17 mouse cellular contexts compared by ENCODE assay signal in genomic region chr11:10728818-10729549, GRCm38 (mm10).
DNase-seq lines count a peak whose midpoint lies in the region; ATAC-seq and TF ChIP-seq lines count a peak whose summit lies in the region.
"Had no signal": no experiment of that assay in that cellular context is flagged by ENCODE, and none has a peak within 500 bp of the region (broad histone marks: within the 10 kb centered on the region; RNA-seq: fewer than 3 reads in every experiment).

No protein-coding gene starts in this region.

- H3K4me3 ChIP-seq in forebrain, embryonic 11.5 days (ENCODE audit: low read depth, low read length): no peak overlapping the region
- H3K4me3 ChIP-seq in forebrain, embryonic 12.5 days (replicated peaks): no peak overlapping the region
- H3K4me3 ChIP-seq in kidney, postnatal 0 days (replicated peaks; ENCODE audit: low read depth, low read length): no peak overlapping the region
- H3K4me3 ChIP-seq: hindbrain, embryonic 13.5 days; left cerebral cortex, adult 2 months; limb, embryonic 13.5 days; neural tube, embryonic 13.5 days had no signal

- peak; percentile 63 for ATAC-seq in forebrain, embryonic 11.5 days (replicated peaks; ENCODE audit: low FRiP score)
- no peak for ATAC-seq in forebrain, embryonic 12.5 days (ENCODE audit: low FRiP score)
- no peak for ATAC-seq in kidney, postnatal 0 days (replicated peaks; ENCODE audit: low FRiP score, low read depth)
- ATAC-seq in megakaryocyte-erythroid progenitor cell, adult 5-6 weeks (replicated peaks; ENCODE audit: low FRiP score, low TSS enrichment, poor library complexity, severe bottlenecking): peak; percentile 90
- ATAC-seq: midbrain, embryonic 16.5 days had no signal

- H3K9me3 ChIP-seq in forebrain, embryonic 11.5 days (ENCODE audit: control insufficient read depth, low read length): no peaks in the 10 kb centered on the region
- H3K9me3 ChIP-seq in forebrain, embryonic 12.5 days: no peaks in the 10 kb centered on the region
- H3K9me3 ChIP-seq in kidney, postnatal 0 days (replicated peaks; ENCODE audit: low read length): no peaks in the 10 kb centered on the region
- H3K9me3 ChIP-seq: hindbrain, embryonic 13.5 days; limb, embryonic 13.5 days; neural tube, embryonic 13.5 days had no signal

- H3K9ac ChIP-seq in forebrain, embryonic 11.5 days (ENCODE audit: low read length): no peak overlapping the region
- H3K9ac ChIP-seq in forebrain, embryonic 12.5 days: no peak overlapping the region
- H3K9ac ChIP-seq in kidney, postnatal 0 days (ENCODE audit: low read depth, low read length): no peak overlapping the region
- H3K9ac ChIP-seq: hindbrain, embryonic 13.5 days; limb, embryonic 13.5 days; neural tube, embryonic 13.5 days had no signal

- TF ChIP-seq CTCF in kidney, postnatal 0 days (IDR thresholded peaks at IDR 0.05; ENCODE audit: low read depth): no peak

- no peak overlapping the region for H3K27ac ChIP-seq in forebrain, embryonic 11.5 days (ENCODE audit: low read depth, low read length)
- no peak overlapping the region for H3K27ac ChIP-seq in forebrain, embryonic 12.5 days
- H3K27ac ChIP-seq in kidney, postnatal 0 days: no peak overlapping the region
- H3K27ac ChIP-seq: hindbrain, embryonic 13.5 days; left cerebral cortex, adult 2 months; limb, embryonic 13.5 days; neural tube, embryonic 13.5 days had no signal

- H3K4me2 ChIP-seq in forebrain, embryonic 11.5 days (ENCODE audit: low read depth, low read length, severe bottlenecking): no peak overlapping the region
- no peak overlapping the region for H3K4me2 ChIP-seq in forebrain, embryonic 12.5 days
- no peak overlapping the region for H3K4me2 ChIP-seq in kidney, postnatal 0 days (ENCODE audit: low read length)
- H3K4me2 ChIP-seq: hindbrain, embryonic 13.5 days; limb, embryonic 13.5 days; neural tube, embryonic 13.5 days had no signal

- H3K27me3 ChIP-seq in forebrain, embryonic 11.5 days (ENCODE audit: control insufficient read depth, insufficient read depth, low read length): no peaks in the 10 kb centered on the region
- H3K27me3 ChIP-seq in forebrain, embryonic 12.5 days: no peaks in the 10 kb centered on the region
- no peaks in the 10 kb centered on the region for H3K27me3 ChIP-seq in kidney, postnatal 0 days (ENCODE audit: insufficient read depth, low read length)
- H3K27me3 ChIP-seq: hindbrain, embryonic 13.5 days; limb, embryonic 13.5 days; neural tube, embryonic 13.5 days had no signal

- DNase-seq in forebrain, embryonic 11.5 days (ENCODE audit: low spot score): no peak
- DNase-seq in kidney, postnatal 0 days (ENCODE audit: low spot score): peak; percentile 33
- DNase-seq in kidney, postnatal 14 days: no peak
- peak; percentile 30 for DNase-seq in fat pad, adult 2 months (ENCODE audit: extremely low read depth, low read depth, low spot score)
- no peak for DNase-seq in gastrocnemius, adult 8-10 months (ENCODE audit: low spot score in 2 of 2)
- DNase-seq in lung, postnatal 14 days: no peak
- DNase-seq: cerebellum, postnatal 14 days; kidney, adult 18-20 months; lung, postnatal 36 days; thymus, adult 18-20 months had no signal

- H3K4me1 ChIP-seq in forebrain, embryonic 11.5 days (replicated peaks; ENCODE audit: control insufficient read depth, insufficient read depth, low read length): no peaks in the 10 kb centered on the region
- H3K4me1 ChIP-seq in forebrain, embryonic 12.5 days: no peaks in the 10 kb centered on the region
- H3K4me1 ChIP-seq in kidney, postnatal 0 days (replicated peaks; ENCODE audit: insufficient read depth, low read length): no peaks in the 10 kb centered on the region
- H3K4me1 ChIP-seq: hindbrain, embryonic 13.5 days; limb, embryonic 13.5 days; neural tube, embryonic 13.5 days had no signal

- no peaks in the 10 kb centered on the region for H3K36me3 ChIP-seq in forebrain, embryonic 11.5 days (ENCODE audit: control insufficient read depth, insufficient read depth, low read length)
- H3K36me3 ChIP-seq in forebrain, embryonic 12.5 days (replicated peaks): no peaks in the 10 kb centered on the region
- H3K36me3 ChIP-seq in kidney, postnatal 0 days (ENCODE audit: insufficient read depth, low read length): no peaks in the 10 kb centered on the region
- H3K36me3 ChIP-seq: hindbrain, embryonic 13.5 days; limb, embryonic 13.5 days; neural tube, embryonic 13.5 days had no signal

- WGBS in forebrain, embryonic 11.5 days: 91% methylated on average over 8 of the region's 8 CpGs
- 89% methylated on average over 8 of the region's 8 CpGs for WGBS in forebrain, embryonic 12.5 days
- WGBS in kidney, postnatal 0 days: 40% methylated on average over 8 of the region's 8 CpGs

Comparison
In these comparisons a context has a peak if more than half of its experiments do, and no peak if none do; other contexts are left out.
1. ATAC-seq: peak in forebrain, embryonic 11.5 days (single experiment) and megakaryocyte-erythroid progenitor cell, adult 5-6 weeks (single experiment); none in forebrain, embryonic 12.5 days (single experiment) and kidney, postnatal 0 days (single experiment).
2. DNase-seq: peak in kidney, postnatal 0 days (single experiment) and fat pad, adult 2 months (single experiment); none in forebrain, embryonic 11.5 days (single experiment), kidney, postnatal 14 days (single experiment), gastrocnemius, adult 8-10 months (0 of 2) and lung, postnatal 14 days (single experiment).